Mouse (Mus musculus): ENCODE measurements around the gene Krt4.

Gene Krt4

GRCm38 (mm10) chr15:101924635-101925034, at the start of gene Krt4:
TSS of gene Krt4 (minus strand) at chr15:101924735.
- CTCF ChIA-PET = interaction anchor here in 1 of 4 experiments (0.5 to 1.1 kb wide), 2 partner anchors 46 to 49 kb away, joined by 3 read pairs; no protein-coding TSS in a partner anchor
- POLR2A ChIA-PET = interaction anchor here in 1 of 4 experiments (0.5 kb wide), 1 partner anchor 427 kb away, joined by 3 read pairs; no protein-coding TSS in a partner anchor

- POLR2A ChIA-PET = interaction anchor here in 3 of 4 experiments (0.5 to 1.7 kb wide), 10 partner anchors 11 to 676 kb away, joined by 3 to 10 read pairs (median 4); no protein-coding TSS in a partner anchor
These were observed 49.0 kb upstream of the Krt4 start for GRCm38 (mm10) chr15:101973414-101974077.

GRCm38 (mm10) chr15:101970536-101970935, 46.0 kb upstream of the Krt4 start:
- ChIA-PET CTCF (interaction anchor here (0.5 to 4.6 kb wide), 46 partner anchors 13 to 1064 kb away, joined by 3 to 37 read pairs (median 4); partner anchors contain the start of gene Krt4 (in 1 of the 4)), POLR2A (interaction anchor here in 3 of 4 experiments (0.6 to 1.0 kb wide), 5 partner anchors 95 to 655 kb away, joined by 3 to 4 read pairs (median 3); partner anchors contain the start of gene Krt75 (in 1 of the 3))

More at GRCm38 (mm10) chr15:101973414-101974077, 49.0 kb upstream of the Krt4 start:
- CTCF ChIA-PET = interaction anchor here (0.5 to 2.1 kb wide), 91 partner anchors 9 to 658 kb away, joined by 3 to 76 read pairs (median 4); partner anchors contain the start of genes Krt4 (in 1 of the 4), Krt6a (in 1 of the 4), Krt8 (in 1 of the 4) and Krt86 (in 1 of the 4)

- POLR2A ChIA-PET = interaction anchor here in 1 of 4 experiments (0.6 to 1.7 kb wide), 3 partner anchors 14 to 116 kb away, joined by 3 to 4 read pairs (median 3); partner anchors contain the start of gene Krt1
- CTCF ChIA-PET = interaction anchor here in 2 of 4 experiments (0.8 to 1.6 kb wide), 3 partner anchors 194 to 640 kb away, joined by 4 to 5 read pairs (median 4); no protein-coding TSS in a partner anchor
These were observed 42.3 kb upstream of the Krt4 start for GRCm38 (mm10) chr15:101966808-101967207.

- ChIA-PET POLR2A (interaction anchor here in 1 of 4 experiments (0.5 kb wide), 1 partner anchor 424 kb away, joined by 3 read pairs; no protein-coding TSS in a partner anchor), CTCF (interaction anchor here in 2 of 4 experiments (0.6 to 1.0 kb wide), 3 partner anchors 15 to 463 kb away, joined by 3 to 16 read pairs (median 3); no protein-coding TSS in a partner anchor)
These were observed 34.4 kb upstream of the Krt4 start for GRCm38 (mm10) chr15:101958891-101959290.

- CTCF ChIA-PET = no interaction called here
- POLR2A ChIA-PET = no interaction called here
These were observed 29.7 kb upstream of the Krt4 start, which contains the start of gene Krt78 for GRCm38 (mm10) chr15:101954187-101954586. TSS of gene Krt78 (minus strand) at chr15:101954287.

- CTCF ChIA-PET = interaction anchor here in 1 of 4 experiments (0.7 kb wide), 1 partner anchor 97 kb away, joined by 3 read pairs; no protein-coding TSS in a partner anchor
- POLR2A ChIA-PET = no interaction called here
These were observed 28.4 kb upstream of the Krt4 start for GRCm38 (mm10) chr15:101952733-101953474.

GRCm38 (mm10) chr15:101945430-101945829, 20.9 kb upstream of the Krt4 start:
- CTCF ChIA-PET = no interaction called here
- POLR2A ChIA-PET = no interaction called here

GRCm38 (mm10) chr15:101941948-101942347, 17.4 kb upstream of the Krt4 start:
- ChIA-PET CTCF (interaction anchor here in 1 of 4 experiments (1.0 kb wide), 1 partner anchor 42 kb away, joined by 4 read pairs; no protein-coding TSS in a partner anchor), POLR2A (no interaction called here)

- ChIA-PET POLR2A (interaction anchor here in 1 of 4 experiments (0.7 kb wide), 1 partner anchor 803 kb away, joined by 3 read pairs; no protein-coding TSS in a partner anchor), CTCF (interaction anchor here in 1 of 4 experiments (0.6 to 1.7 kb wide), 3 partner anchors 44 to 968 kb away, joined by 3 to 4 read pairs (median 4); no protein-coding TSS in a partner anchor)
These were observed 15.8 kb upstream of the Krt4 start, which contains the start of gene Krt79 for GRCm38 (mm10) chr15:101940274-101940829. TSS of gene Krt79 (minus strand) at chr15:101940324.

GRCm38 (mm10) chr15:101938600-101939308, 14.2 kb upstream of the Krt4 start:
- ChIA-PET CTCF (interaction anchor here in 1 of 4 experiments (0.6 kb wide), 1 partner anchor 845 kb away, joined by 5 read pairs; no protein-coding TSS in a partner anchor), POLR2A (interaction anchor here in 2 of 4 experiments (0.5 to 0.8 kb wide), 2 partner anchors 300 to 302 kb away, joined by 3 read pairs; no protein-coding TSS in a partner anchor)

GRCm38 (mm10) chr15:101933024-101933423, 8.5 kb upstream of the Krt4 start:
- ChIA-PET CTCF (interaction anchor here in 1 of 4 experiments (0.6 kb wide), 1 partner anchor 38 kb away, joined by 5 read pairs; no protein-coding TSS in a partner anchor), POLR2A (interaction anchor here in 1 of 4 experiments (1.2 kb wide), 1 partner anchor 135 kb away, joined by 4 read pairs; no protein-coding TSS in a partner anchor)

- CTCF ChIA-PET = interaction anchor here in 2 of 4 experiments (0.6 to 1.2 kb wide), 2 partner anchors 54 to 410 kb away, joined by 3 to 5 read pairs; no protein-coding TSS in a partner anchor
- POLR2A ChIA-PET = no interaction called here
These were observed 5.1 kb upstream of the Krt4 start for GRCm38 (mm10) chr15:101929666-101930065.

- ChIA-PET CTCF (interaction anchor here in 1 of 4 experiments (1.2 kb wide), 1 partner anchor 55 kb away, joined by 3 read pairs; no protein-coding TSS in a partner anchor), POLR2A (interaction anchor here in 1 of 4 experiments (0.6 kb wide), 1 partner anchor 51 kb away, joined by 5 read pairs; no protein-coding TSS in a partner anchor)
These were observed 4.6 kb upstream of the Krt4 start for GRCm38 (mm10) chr15:101929087-101929486.

- POLR2A ChIA-PET = no interaction called here
- CTCF ChIA-PET = interaction anchor here in 1 of 4 experiments (0.6 kb wide), 1 partner anchor 1244 kb away, joined by 3 read pairs; no protein-coding TSS in a partner anchor
These were observed 3.0 kb upstream of the Krt4 start for GRCm38 (mm10) chr15:101927340-101928080.

GRCm38 (mm10) chr15:101925041-101925440, 506 bp upstream of the Krt4 start:
- ChIA-PET POLR2A (no interaction called here), CTCF (interaction anchor here in 1 of 4 experiments (1.1 kb wide), 1 partner anchor 49 kb away, joined by 3 read pairs; no protein-coding TSS in a partner anchor)

Data from embryonic stem cell, embryonic (primary cell).